Mouse (Mus musculus) MEL (cell line): ENCODE data around the gene Mrps10. TPM values are rescaled to one million over a fixed set of nuclear protein-coding genes. Genes with fewer than 3 reads are reported as not detected.

Experiments
- DNase-seq: peaks from one replicate; pipeline ENCODE4 v3.0.0; 2011; ENCODE audit warnings: low read depth, low spot score
- H3K27ac ChIP-seq: 2 replicates; pipeline ENCODE4 v1.5.1; 2012; ENCODE audit warnings: low read depth, mild to moderate bottlenecking, control low read depth, low read length, moderate library complexity; ENCODE audit not compliant: control insufficient read depth
- H3K27me3 ChIP-seq, 2 experiments: fragments of 150-350 bp in 1 of 2; sonication (generic) in 1 of 2; 2 replicates each; pipeline ENCODE4 v1.6.1; 2012; ENCODE audit warnings: low read length in 2 of 2, mild to moderate bottlenecking in 2 of 2, improper control_type of control experiment in 1 of 2, moderate library complexity in 1 of 2; ENCODE audit not compliant: insufficient read depth in 2 of 2, control insufficient read depth in 1 of 2
- H3K36me3 ChIP-seq, 2 experiments: 2 replicates each; pipeline ENCODE4 v1.6.1; 2012 to 2014; ENCODE audit warnings: low read length in 2 of 2, improper control_type of control experiment in 1 of 2, inconsistent platforms in 1 of 2, mild to moderate bottlenecking in 1 of 2; ENCODE audit not compliant: insufficient read depth in 2 of 2, control insufficient read depth in 1 of 2
- H3K4me1 ChIP-seq, 2 experiments: fragments of 150-350 bp in 1 of 2; sonication (generic) in 1 of 2; 2 replicates each; pipeline ENCODE4 v1.6.1; 2012; ENCODE audit warnings: low read length in 2 of 2, improper control_type of control experiment in 1 of 2, mild to moderate bottlenecking in 1 of 2; ENCODE audit not compliant: insufficient read depth in 2 of 2, control insufficient read depth in 1 of 2
- H3K4me3 ChIP-seq, 2 experiments: fragments of 150-350 bp in 1 of 2; sonication (generic) in 1 of 2; 2 replicates each; pipeline ENCODE4 v1.5.1; 2012; ENCODE audit warnings: low read depth in 2 of 2, low read length in 2 of 2, mild to moderate bottlenecking in 2 of 2, moderate library complexity in 2 of 2, control low read depth in 1 of 2, improper control_type of control experiment in 1 of 2; ENCODE audit not compliant: control insufficient read depth in 1 of 2, insufficient read depth in 1 of 2
- H3K79me2 ChIP-seq: 2 replicates; pipeline ENCODE4 v1.6.1; 2012; ENCODE audit warnings: mild to moderate bottlenecking, low read length, moderate library complexity; ENCODE audit not compliant: control insufficient read depth, poor library complexity, insufficient read depth
- H3K9ac ChIP-seq: 2 replicates; pipeline ENCODE4 v1.6.1; 2012; ENCODE audit warnings: low read depth, mild to moderate bottlenecking, control low read depth, low read length, moderate library complexity; ENCODE audit not compliant: control insufficient read depth, poor library complexity, severe bottlenecking
- H3K9me3 ChIP-seq: fragments of 150-350 bp; sonication (generic); replicated peaks from 2 replicates; pipeline ENCODE4 v1.6.1; 2012; ENCODE audit warnings: mild to moderate bottlenecking, low read length, improper control_type of control experiment, moderate library complexity; ENCODE audit not compliant: insufficient read depth
- CTCF ChIP-seq, 3 experiments: IDR thresholded peaks in 2 of 3; conservative IDR thresholded peaks in 1 of 3; 2 replicates each; pipeline ENCODE4 v1.5.1; 2011 to 2012; ENCODE audit warnings: low read length in 3 of 3, low read depth in 2 of 3, mild to moderate bottlenecking in 2 of 3, improper control_type of control experiment in 1 of 3, inconsistent platforms in 1 of 3, mixed read lengths in 1 of 3, moderate library complexity in 1 of 3; ENCODE audit not compliant: control insufficient read depth in 1 of 3, insufficient read depth in 1 of 3, poor library complexity in 1 of 3, severe bottlenecking in 1 of 3
- HCFC1 ChIP-seq: IDR thresholded peaks from 2 replicates; pipeline ENCODE4 v1.6.1; 2012; ENCODE audit warnings: low read depth, mild to moderate bottlenecking, inconsistent platforms, low read length, improper control_type of control experiment, moderate library complexity
- KAT2A ChIP-seq: conservative IDR thresholded peaks from 2 replicates; pipeline ENCODE4 v1.6.1; 2012; ENCODE audit warnings: low read depth, low read length, improper control_type of control experiment, inconsistent platforms
- MAZ ChIP-seq: IDR thresholded peaks from 2 replicates; pipeline ENCODE4 v1.6.1; 2012; ENCODE audit warnings: low read depth, mild to moderate bottlenecking, inconsistent platforms, low read length, improper control_type of control experiment
- MXI1 ChIP-seq: IDR thresholded peaks from 2 replicates; pipeline ENCODE4 v1.6.1; 2011; ENCODE audit warnings: mild to moderate bottlenecking, low read depth, low read length, improper control_type of control experiment
- MYB ChIP-seq: IDR thresholded peaks from 2 replicates; pipeline ENCODE4 v1.6.1; 2011; ENCODE audit warnings: mild to moderate bottlenecking, low read depth, low read length, improper control_type of control experiment
- MYC ChIP-seq: IDR thresholded peaks from 2 replicates; pipeline ENCODE4 v1.6.1; 2011; ENCODE audit warnings: low read depth, mild to moderate bottlenecking, low read length, improper control_type of control experiment, moderate library complexity
- NRF1 ChIP-seq: IDR thresholded peaks from 2 replicates; pipeline ENCODE4 v1.6.1; 2014; ENCODE audit warnings: low read depth, mild to moderate bottlenecking, inconsistent platforms, low read length, improper control_type of control experiment, moderate library complexity; ENCODE audit not compliant: poor library complexity, insufficient read depth, severe bottlenecking
- SIN3A ChIP-seq: IDR thresholded peaks from 2 replicates; pipeline ENCODE4 v1.6.1; 2012; ENCODE audit warnings: low read length, improper control_type of control experiment, inconsistent platforms
- SMC3 ChIP-seq: IDR thresholded peaks from 2 replicates; pipeline ENCODE4 v1.6.1; 2011; ENCODE audit warnings: low read depth, low read length, improper control_type of control experiment
- TBP ChIP-seq: IDR thresholded peaks from 2 replicates; pipeline ENCODE4 v1.8.0; 2011; ENCODE audit warnings: low read depth, low read length, improper control_type of control experiment
- USF2 ChIP-seq, 2 experiments: IDR thresholded peaks; 2 replicates each; pipeline ENCODE4 v1.6.1; 2011 to 2012; ENCODE audit warnings: improper control_type of control experiment in 2 of 2, low read length in 2 of 2, borderline replicate concordance in 1 of 2, inconsistent platforms in 1 of 2, low read depth in 1 of 2, mild to moderate bottlenecking in 1 of 2; ENCODE audit not compliant: insufficient read depth in 1 of 2
- ZMIZ1 ChIP-seq: IDR thresholded peaks from 2 replicates; pipeline ENCODE4 v1.6.1; 2012; ENCODE audit warnings: low read depth, mild to moderate bottlenecking, inconsistent platforms, low read length, improper control_type of control experiment, moderate library complexity
- polyA plus RNA-seq, 2 experiments: library from polyadenylated mRNA; stranded (reverse) in 1 of 2; unstranded in 1 of 2; fragments of >175 nt in 1 of 2; fragments of >200 nt in 1 of 2; gene quantifications; 2 replicates each; pipeline versions ENCODE4 v1.2.1 to v1.2.4; 2012; ENCODE audit warnings: low replicate concordance in 2 of 2, low read depth in 1 of 2; ENCODE audit not compliant: insufficient read length in 2 of 2, insufficient read depth in 1 of 2, missing spikeins in 1 of 2
- total RNA-seq: library from RNA; depleted of rRNA; stranded (reverse); fragments of 300-350 nt; gene quantifications from 2 replicates; pipeline ENCODE4 v1.2.3, GENCODE M21; 2012

Mrps10 gene
- total and polyA plus RNA-seq, 3 experiments, result 78.9 to 442 (median 107) TPM

DNA sequence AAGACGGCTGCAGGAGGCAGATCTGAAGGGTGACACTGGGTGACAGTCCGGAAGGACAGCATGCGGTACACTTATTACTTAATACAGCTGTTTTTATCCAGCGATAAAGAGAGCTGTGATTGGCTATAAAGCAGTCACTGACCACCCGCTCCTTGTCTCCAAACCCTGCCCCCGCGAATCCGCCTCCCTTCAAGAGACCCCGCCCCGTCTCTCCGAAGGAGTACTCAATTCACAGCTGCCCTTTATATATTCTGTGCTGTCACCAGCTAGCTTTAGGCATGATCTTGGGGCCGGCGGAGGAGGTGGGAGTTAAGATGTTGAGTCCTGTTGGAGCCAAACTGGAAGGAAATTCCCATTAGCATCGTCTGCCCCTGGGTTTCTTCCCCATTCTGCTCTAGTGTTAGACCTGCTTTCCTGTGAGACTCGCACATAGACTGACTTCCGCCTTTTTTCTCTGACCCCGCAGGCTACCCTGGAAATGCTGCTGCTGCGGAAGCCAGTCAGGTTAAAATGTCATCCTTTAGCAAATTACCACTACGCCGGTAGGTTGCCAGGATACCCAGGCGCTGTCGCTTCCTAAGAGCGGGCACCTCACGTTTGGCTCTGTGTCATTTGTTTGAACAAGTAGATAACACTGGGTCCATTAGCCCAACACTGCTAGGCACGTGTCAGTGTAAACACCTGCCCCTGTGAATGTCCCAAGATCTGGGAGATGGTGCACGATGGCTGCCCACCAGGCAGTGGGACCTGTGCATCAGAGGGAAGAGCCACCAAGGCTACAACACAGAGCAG is 39.9 kb upstream of the Mrps10 start:
- Histone ChIP-seq H3K9ac (no peak overlapping the region), H3K4me1 (peaks cover 9 to 13% of the 10 kb centered on the region in 2 experiments), H3K9me3 (no peaks in the 10 kb centered on the region), H3K27ac (no peak overlapping the region), H3K36me3 (peaks cover 0 to 6% of the 10 kb centered on the region in 2 experiments; a peak in 2 of 4 replicates), H3K4me3 (no peak overlapping the region), H3K79me2 (no peaks in the 10 kb centered on the region), H3K27me3 (no peaks in the 10 kb centered on the region)
- DNase-seq, result no peak
- TF ChIP-seq SIN3A (no peak), MXI1 (no peak)

DNA sequence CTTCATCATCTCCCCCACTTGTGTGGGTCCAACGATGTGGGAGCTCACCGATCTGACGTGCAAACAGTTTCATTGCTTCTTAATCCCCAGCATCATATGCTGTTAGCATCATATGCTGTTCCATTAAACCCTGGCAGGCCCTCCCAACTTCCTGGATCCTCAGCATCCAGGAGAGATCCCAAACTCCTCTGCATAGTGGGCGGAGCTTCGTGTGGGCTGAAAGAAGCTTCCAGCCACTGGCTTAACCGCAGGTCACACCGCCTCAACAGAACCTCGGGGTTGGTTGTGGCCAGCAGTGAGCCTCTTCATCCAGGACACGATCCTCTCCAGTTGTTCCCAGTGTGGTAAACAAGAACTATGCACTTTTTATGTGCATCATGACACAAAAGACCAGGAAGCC is 38.1 kb upstream of the Mrps10 start:
- Histone ChIP-seq H3K79me2 (no peaks in the 10 kb centered on the region), H3K4me3 (no peak overlapping the region), H3K27me3 (no peaks in the 10 kb centered on the region), H3K36me3 (peaks cover 0 to 6% of the 10 kb centered on the region in 2 experiments; a peak in 2 of 4 replicates), H3K9me3 (no peaks in the 10 kb centered on the region), H3K27ac (no peak overlapping the region), H3K9ac (no peak overlapping the region)
- DNase-seq, result no peak
- TF ChIP-seq USF2 (IDR thresholded peaks at IDR 0.05; ENCODE audit: borderline replicate concordance in 1 of 2, insufficient read depth in 1 of 2, low read depth in 1 of 2, low read length in 2 of 2), result no peak
- no peak for TF ChIP-seq HCFC1
- no peak for TF ChIP-seq MYB
- TF ChIP-seq NRF1, result no peak
- no peak for TF ChIP-seq MAZ
- no peak for TF ChIP-seq SMC3
- no peak for TF ChIP-seq ZMIZ1
- no peak for TF ChIP-seq KAT2A
- TF ChIP-seq TBP, result no peak
- TF ChIP-seq CTCF (IDR thresholded peaks at IDR 0.05 in 2 of 3, conservative IDR thresholded peaks at IDR 0.05 in 1 of 3; ENCODE audit: control insufficient read depth in 1 of 3, insufficient read depth in 1 of 3, low read depth in 2 of 3, low read length in 3 of 3, poor library complexity in 1 of 3, severe bottlenecking in 1 of 3), result no peak
- TF ChIP-seq MYC, result no peak
- TF ChIP-seq, all 39 proteins: peak for 0
- peaks cover 9 to 13% of the 10 kb centered on the region in 2 experiments for H3K4me1 ChIP-seq
